Mouse (Mus musculus) myocyte (in vitro differentiated cells): ENCODE measurements at regions not wholly inside any gene's neighbourhood (a gene's known extent, or its start where the extent isn't known, plus 50 kb on each side); places are given as distances from the start of the nearest gene placed in this dataset.

Experiments
- E2F4 ChIP-seq: IDR thresholded peaks from one replicate; pipeline ENCODE4 v1.6.1; 2011; ENCODE audit warnings: mild to moderate bottlenecking, control low read depth, moderate library complexity; ENCODE audit not compliant: insufficient read depth
- MAX ChIP-seq: IDR thresholded peaks from one replicate; pipeline ENCODE4 v1.6.1; 2011; ENCODE audit warnings: low read depth, mild to moderate bottlenecking, control low read depth
- MYOG ChIP-seq, 3 experiments: IDR thresholded peaks; one replicate each; pipeline ENCODE4 v1.6.1; 2011; ENCODE audit warnings: control low read depth in 2 of 3, low read depth in 2 of 3, mild to moderate bottlenecking in 2 of 3; ENCODE audit not compliant: insufficient read length in 2 of 3, control insufficient read depth in 1 of 3, insufficient read depth in 1 of 3
- POLR2A ChIP-seq: IDR thresholded peaks from one replicate; pipeline ENCODE4 v1.6.1; 2011; ENCODE audit warnings: low read depth, mild to moderate bottlenecking, control low read depth, moderate library complexity; ENCODE audit not compliant: insufficient read length

GRCm38 (mm10) chr9:41268112-41268511, 106.6 kb upstream of the Ubash3b start:
- no peak for TF ChIP-seq POLR2A
- no peak for TF ChIP-seq MYOG (IDR thresholded peaks at IDR 0.05; ENCODE audit: control insufficient read depth in 1 of 3, insufficient read depth in 1 of 3, insufficient read length in 2 of 3, low read depth in 2 of 3)
- TF ChIP-seq MAX, result no peak
- no peak for TF ChIP-seq E2F4
